Mouse (Mus musculus): ENCODE measurements around the gene Btrc. TPM values are rescaled to one million over a fixed set of nuclear protein-coding genes. Genes with fewer than 3 reads are reported as not detected.

Gene Btrc
- total RNA-seq, 2 experiments from 2014 or later = 21.0 to 21.6 TPM

DNA sequence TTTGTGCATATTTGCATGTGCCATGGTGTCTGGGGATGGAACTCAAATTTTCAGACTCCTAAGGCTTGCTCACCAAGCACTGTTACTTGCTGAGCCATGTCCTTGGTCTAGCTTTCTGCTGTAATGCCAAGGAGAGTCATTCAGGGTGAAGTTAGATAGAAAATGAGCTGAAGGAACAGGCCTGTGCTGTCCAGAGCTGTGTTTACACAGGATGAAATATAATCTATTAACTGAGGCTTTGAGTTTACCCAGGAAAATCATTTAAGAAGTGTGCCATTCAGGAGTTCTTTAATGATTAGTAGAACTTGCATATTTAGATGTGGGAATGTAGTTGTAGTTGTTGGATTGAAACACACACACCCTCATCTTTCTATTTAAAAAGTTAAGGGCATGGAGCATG, 54.1 kb downstream of the Btrc start:
- intact Hi-C loops (cut with DNase I) = no loop called here
- no peak for DNase-seq

DNA sequence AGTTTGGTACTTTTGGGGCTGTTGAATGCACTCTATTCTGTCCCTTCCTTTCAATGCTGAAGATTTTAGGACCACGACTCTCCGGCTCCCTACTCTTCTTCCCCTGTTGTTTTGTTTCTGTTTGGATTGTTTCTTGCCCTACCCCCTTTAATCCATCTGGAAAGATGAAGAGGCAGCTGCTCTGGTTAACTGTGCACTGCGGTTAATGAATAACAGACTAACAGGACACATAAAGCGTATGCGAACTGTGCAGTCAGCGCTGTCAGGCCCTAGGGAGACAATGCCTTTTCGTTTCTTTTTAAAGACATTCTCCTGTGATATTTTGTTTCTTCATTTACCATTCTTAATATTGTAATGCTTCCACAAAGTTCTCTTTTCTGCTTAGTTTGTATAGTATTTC, 58.7 kb downstream of the Btrc start:
- DNase-seq = no peak
- intact Hi-C loops (cut with DNase I) = no loop called here

DNA sequence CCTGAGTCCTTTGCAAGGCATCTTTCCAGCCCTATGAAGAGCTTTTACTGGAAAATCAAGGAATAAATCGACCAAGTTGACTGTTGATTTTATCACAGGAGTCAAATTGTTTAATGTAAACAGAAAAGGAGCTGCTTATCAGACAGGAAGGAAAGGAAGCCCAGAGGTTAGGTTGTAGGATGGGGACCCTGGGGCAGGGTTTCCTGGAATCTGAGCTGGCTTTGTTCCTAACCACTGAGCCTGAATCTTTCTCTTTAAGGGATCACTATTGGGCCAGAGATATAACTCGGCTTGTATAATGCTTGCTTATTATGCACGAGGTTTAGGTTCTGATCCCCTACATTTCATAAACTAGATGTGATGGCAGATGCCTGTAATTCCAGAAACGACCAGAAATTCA, 64.6 kb downstream of the Btrc start:
- DNase-seq = no peak
- intact Hi-C loops (cut with DNase I) = no loop called here

- intact Hi-C loops (cut with DNase I) = loop anchor here (5.0 to 10.0 kb wide), 3 partner anchors 114 to 149 kb away; no protein-coding TSS in a partner anchor
- DNase-seq = no peak
Measured at GRCm38 (mm10) chr19:45430971-45431633, 67.6 kb downstream of the Btrc start.

GRCm38 (mm10) chr19:45432351-45432750, 68.8 kb downstream of the Btrc start:
- no peak for DNase-seq
- intact Hi-C loops (cut with DNase I) = loop anchor here (5.0 to 10.0 kb wide), 3 partner anchors 112 to 150 kb away; no protein-coding TSS in a partner anchor

DNA sequence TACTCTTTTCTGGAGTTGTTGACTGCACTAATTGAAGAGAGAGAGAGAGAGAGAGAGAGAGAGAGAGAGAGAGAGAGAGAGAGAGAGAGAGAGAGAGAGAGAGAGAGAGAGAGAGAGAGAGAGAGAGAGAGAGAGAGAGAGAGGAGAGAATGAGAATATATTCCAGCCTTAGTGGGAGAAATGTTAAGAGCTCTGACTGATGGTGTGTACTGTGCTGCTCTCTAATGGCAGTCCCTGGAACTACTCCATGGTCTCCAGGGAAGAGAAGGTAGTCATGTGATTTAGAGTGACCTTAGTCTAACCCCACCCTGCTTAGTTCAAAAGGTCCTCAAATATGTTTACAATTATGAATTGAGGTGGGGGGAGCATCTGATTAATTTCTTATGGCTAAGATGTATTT, 72.5 kb downstream of the Btrc start:
- DNase-seq = peak in 1 of 2 experiments; percentile 72
- intact Hi-C loops (cut with DNase I) = loop anchor here (5.0 to 10.0 kb wide), 2 partner anchors 109 to 214 kb away; no protein-coding TSS in a partner anchor

GRCm38 (mm10) chr19:45437175-45437574, 73.6 kb downstream of the Btrc start:
- no peak for DNase-seq
- intact Hi-C loops (cut with DNase I) = loop anchor here (5.0 to 10.0 kb wide), 2 partner anchors 108 to 215 kb away; no protein-coding TSS in a partner anchor

GRCm38 (mm10) chr19:45438191-45438590, 74.7 kb downstream of the Btrc start:
- intact Hi-C loops (cut with DNase I) = loop anchor here (5.0 to 10.0 kb wide), 2 partner anchors 107 to 216 kb away; no protein-coding TSS in a partner anchor

DNA sequence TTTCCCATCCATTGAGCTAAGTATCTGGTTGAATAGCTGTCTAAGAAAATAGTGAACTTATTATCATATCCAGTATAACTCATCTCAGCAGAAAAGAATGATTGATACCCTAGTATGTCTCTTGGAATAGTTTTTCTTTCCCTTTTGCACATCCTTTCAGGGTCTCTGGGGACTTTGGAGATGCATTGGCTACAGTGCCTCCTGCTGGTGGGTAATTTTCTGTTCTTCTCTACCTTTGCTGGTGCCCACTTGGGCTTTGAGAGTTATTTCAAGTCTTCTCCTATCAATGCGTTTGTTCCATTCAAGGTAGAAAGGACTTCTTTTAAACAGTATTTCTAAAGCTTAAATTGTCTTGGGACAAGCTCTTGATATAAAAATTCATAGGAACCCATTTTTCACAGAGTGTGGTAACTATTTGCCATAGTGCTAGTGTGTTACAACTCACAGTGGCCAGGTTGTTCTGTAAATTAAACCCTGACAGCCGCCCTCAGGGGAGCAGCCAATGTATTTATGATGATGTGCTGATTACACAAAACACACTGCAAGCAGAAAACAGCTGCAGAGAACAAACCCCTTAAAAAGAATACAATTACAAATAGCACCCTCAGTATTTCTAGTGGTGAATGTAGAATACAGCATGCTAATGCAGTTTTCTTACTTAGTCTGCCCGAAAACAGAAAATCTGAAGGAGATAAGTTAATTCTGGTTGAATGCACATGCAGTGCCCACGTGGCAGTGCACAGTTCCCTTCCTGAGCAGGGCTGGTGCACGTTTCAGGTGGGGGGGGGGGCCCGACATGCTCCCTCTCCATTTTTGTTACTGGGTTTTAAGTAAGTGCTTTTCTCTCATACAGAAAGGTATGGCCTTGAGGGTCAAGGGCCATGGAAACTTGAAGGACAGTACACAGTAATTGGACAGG, 75.7 kb downstream of the Btrc start:
- intact Hi-C loops (cut with DNase I) = loop anchor here (5.0 to 10.0 kb wide), 2 partner anchors 106 to 217 kb away; no protein-coding TSS in a partner anchor
- DNase-seq = no peak

More at GRCm38 (mm10) chr19:45438191-45438590, 74.7 kb downstream of the Btrc start:
- no peak for DNase-seq

- intact Hi-C loops (cut with DNase I) = no loop called here
- DNase-seq = no peak
Measured at GRCm38 (mm10) chr19:45440554-45441175, 77.1 kb downstream of the Btrc start.

- intact Hi-C loops (cut with DNase I) = no loop called here
- DNase-seq = no peak
Measured at GRCm38 (mm10) chr19:45441717-45442116, 78.2 kb downstream of the Btrc start.

DNA sequence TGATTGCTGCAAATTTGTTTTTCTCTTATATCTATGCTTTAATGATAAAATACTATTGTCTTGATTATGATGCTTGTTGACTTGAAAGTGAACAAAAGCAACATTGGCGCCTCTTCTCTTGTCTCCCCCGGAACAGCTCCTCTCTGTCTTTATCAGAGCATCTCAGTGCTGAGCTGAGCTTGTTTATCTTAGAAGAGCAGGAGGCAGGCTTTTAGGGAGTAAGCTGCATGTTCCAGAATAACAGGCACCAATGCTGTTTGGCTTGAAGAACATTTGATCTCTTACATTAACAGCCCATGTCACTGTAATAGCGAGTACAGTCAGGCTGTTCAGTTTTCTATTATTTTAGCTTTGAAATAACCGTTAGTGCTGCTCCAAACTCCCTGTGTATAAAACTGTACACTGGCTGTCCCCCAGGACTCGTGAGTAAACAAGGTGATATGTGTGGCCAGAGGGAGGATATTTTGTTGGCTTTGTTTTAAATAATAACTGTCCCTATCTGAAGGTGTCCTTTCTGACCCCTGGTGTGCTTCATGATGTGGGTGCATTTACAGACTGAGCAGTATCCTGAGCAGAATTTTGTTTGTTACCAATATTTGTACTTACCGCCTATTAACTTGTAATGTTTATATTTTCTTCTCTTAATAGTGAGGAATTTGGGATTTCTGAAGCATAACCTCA, 81.9 kb downstream of the Btrc start:
- intact Hi-C loops (cut with DNase I) = no loop called here
- DNase-seq = no peak

DNA sequence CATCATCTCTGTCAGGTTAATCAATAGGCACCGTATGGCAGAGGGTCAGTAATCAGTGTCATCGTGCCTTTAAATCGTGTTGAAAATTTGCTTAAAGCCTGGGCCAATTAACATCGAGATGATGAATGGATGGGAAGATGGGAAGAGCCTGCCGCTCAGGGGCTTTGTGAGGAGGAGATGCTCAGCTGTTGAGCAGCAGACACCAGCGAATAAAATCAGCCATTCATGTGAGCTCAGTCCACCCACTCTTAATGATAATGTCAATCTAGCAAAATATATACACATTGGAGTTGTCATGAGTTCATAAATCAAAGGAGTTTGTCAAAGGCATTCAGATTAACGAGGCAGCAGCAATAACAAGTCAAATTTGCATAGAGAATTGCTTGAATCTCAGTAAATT, 83.1 kb downstream of the Btrc start:
- DNase-seq = no peak
- intact Hi-C loops (cut with DNase I) = no loop called here

DNA sequence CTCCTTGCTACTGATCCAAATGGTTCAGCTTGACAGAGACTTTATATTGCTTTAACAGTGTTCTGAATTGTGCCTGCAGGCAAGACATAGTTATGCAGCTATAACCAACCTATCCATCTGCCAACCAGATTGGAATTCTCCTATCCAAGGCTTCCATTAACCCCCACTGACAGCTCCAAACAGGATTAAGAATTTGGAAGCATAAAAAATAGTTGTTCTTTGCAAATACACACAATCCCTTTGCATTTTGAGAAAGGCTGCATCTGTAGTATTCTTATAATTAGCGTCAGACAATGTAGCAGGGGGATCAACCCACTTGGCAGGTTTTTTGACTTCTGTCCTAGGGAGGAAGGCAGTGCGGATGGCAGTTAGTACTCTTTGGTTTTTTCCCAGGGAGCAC, 83.7 kb downstream of the Btrc start:
- intact Hi-C loops (cut with DNase I) = no loop called here
- DNase-seq = no peak

DNA sequence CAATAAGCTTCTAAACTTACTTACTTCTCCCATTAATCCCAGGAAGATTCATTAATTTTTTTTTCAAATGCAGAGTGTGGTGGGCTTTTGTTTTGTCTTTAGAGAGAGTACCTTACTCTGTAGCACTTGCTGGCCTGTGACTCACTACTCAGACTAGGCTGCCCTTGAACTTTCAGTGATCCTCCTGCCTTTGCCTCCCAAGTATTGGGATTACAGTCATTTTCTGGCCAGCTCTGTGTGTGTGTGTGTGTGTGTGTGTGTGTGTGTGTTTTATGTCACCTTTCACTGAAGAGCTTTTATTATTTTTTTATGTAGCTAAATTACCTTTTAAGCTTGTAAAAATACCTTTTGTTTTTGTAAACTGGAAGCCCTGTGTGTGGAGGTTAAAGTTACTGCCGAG, 84.4 kb downstream of the Btrc start:
- no peak for DNase-seq
- intact Hi-C loops (cut with DNase I) = no loop called here

GRCm38 (mm10) chr19:45454391-45454790, 90.9 kb downstream of the Btrc start:
- no peak for DNase-seq
- intact Hi-C loops (cut with DNase I) = no loop called here

DNA sequence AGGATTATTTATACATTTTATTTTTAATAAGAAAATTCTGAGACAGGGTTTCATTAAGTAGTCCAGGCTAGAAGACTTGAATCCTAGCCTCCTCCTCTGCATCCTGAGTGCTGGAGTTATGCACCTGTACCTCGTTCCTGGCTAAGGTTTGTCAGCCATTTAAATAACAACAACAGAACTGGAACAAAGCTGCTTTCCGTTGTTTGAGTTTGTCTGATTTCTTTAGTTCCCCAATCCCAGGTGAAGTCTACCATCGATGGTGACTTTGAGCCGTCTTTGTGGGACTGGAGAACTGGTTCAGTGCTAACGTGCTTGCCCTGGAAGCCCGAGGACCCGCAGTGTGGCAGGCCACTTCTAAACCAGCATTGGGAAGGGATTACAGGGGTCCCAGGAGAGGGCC, 93.4 kb downstream of the Btrc start:
- intact Hi-C loops (cut with DNase I) = no loop called here

DNA sequence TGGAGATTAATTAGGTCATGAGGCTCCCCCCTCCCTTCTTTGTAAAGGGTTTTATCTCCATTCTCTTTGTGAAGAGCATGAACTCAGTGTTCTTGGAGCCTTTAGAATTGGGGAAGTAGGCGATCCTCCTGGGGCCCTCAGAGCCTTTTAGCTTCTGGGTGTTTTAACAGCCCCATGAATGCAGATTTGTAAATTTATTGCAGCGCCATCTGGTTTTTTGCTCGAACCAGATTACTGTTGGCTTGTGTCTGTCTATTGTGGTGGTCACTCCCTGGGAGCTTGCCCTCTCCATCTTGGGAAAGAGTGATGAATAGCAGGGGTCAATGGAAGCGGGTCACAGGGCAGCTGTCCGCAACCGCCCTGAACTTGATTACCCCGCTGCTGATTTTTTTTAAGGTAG, 95.2 kb downstream of the Btrc start:
- no peak for DNase-seq
- intact Hi-C loops (cut with DNase I) = no loop called here

More for the DNA sequence above, 93.4 kb downstream of the Btrc start:
- DNase-seq = no peak

- DNase-seq = no peak
- intact Hi-C loops (cut with DNase I) = no loop called here
Measured at GRCm38 (mm10) chr19:45459931-45460665, 96.6 kb downstream of the Btrc start.
